Mouse (Mus musculus): ENCODE results near the gene Uvrag.

Gene Uvrag

GRCm38 (mm10) chr7:99137541-99137940 lies 3.4 kb downstream of the Uvrag start:
- DNase-seq, result no peak

DNA sequence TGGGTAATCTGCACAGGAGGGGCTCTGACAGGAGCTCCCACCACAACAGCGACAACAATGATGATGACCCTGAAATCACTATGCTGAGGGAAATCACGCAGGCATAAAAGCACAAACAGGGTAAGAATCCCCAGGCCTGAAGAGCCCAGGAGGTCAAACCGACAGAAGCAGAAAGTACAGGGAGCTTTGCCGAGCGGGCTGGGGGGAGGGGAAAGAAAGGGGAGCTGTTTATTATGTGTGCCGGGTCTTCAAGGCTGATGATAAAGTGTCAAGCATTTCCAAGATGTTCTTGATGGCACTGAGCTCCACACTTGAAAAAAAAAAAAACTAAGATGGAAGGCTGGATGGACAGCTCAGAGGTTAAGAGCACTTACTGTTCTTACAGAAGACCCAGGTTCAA lies 4.2 kb downstream of the Uvrag start:
- DNase-seq, result no peak

DNA sequence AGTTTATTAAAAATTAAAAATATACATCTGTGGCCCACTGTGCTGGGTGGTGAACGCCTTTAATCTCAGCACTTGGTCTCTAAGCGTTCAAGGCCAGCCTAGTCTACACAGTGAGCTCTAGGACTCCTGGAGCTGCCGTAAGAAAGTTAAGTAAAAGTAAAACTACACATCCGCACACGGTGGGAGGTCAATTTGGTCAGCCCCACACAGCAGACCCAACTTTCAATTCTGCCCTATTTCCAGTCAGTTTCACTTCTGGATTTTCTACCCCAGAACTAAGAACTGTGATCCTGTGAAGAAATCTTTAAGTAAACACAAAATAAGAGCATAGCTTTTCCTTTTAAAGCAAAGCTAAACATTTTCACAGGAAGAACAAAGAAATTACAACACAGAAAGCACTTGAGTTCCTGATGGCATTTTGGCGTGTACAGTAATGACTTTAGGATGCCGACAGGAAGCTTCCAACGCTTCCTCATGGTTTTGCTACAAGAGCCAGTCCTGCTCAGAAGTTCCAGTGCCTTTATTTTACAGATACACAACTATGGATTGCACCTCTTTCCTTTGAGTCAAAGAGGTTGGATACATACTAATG lies 7.0 kb downstream of the Uvrag start:
- DNase-seq, result no peak

DNA sequence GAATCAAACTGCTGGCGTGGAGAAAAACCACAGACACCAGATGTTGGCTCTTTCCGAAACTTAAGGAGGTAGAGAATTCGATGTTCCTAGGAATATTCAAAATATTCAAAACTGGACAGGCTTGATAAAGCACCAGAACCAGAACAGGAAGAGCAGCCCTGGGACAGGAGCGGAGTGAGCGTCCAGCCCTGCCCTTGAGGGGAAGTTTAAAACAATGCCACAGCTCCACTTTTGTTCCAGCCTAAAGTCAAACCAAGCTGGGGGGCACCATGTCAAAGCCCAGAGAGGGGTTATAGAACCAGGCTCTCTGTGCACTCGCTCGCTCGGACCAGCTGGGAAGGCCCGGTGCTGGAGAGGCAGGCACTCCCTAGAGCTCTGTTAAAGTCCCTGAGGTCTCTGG lies 8.3 kb downstream of the Uvrag start:
- DNase-seq, result no peak

- DNase-seq, result no peak
Observed at GRCm38 (mm10) chr7:99131819-99132353, 9.1 kb downstream of the Uvrag start.

- no peak for DNase-seq
Observed at GRCm38 (mm10) chr7:99128965-99129364, 12.0 kb downstream of the Uvrag start.

GRCm38 (mm10) chr7:99128020-99128950 lies 12.7 kb downstream of the Uvrag start:
- DNase-seq, result no peak

DNA sequence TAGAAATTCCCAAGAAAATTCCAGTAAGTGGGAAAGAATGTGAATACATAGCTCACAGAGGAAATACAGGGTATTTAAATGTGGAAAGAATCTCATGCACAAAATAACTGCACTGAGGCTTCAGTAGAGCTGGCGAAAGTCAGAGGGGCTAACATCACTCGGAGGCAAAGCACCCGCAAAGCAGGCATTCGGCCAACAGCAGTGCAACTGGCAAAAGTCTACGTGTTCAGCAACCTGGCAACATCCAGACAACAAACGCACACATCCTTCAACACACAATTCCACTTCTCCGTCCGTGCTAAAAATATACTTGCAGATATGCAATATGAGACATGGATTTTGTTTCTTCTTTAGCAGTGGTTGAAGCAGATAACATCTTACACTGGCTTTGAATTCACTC lies 14.9 kb downstream of the Uvrag start:
- DNase-seq, result no peak

DNA sequence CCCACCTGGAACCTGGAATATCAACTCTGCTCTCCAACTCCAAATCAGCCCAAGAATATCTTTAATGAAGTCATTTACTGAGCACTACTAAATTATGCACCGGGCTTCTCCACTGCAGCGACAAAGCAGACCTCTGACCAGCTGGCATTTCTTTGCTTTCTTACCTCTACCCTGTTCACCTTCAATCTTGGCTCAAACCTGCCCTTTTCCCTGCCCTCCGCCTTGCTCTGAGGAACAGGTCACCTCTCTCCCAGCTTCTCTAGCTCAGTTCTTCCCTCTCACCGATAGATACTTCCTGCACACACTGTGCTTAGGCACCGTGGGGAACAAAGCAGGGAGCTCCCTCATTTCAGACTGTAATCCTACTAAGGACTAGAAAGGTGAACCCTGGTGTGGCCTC lies 18.3 kb downstream of the Uvrag start:
- no peak for DNase-seq

DNA sequence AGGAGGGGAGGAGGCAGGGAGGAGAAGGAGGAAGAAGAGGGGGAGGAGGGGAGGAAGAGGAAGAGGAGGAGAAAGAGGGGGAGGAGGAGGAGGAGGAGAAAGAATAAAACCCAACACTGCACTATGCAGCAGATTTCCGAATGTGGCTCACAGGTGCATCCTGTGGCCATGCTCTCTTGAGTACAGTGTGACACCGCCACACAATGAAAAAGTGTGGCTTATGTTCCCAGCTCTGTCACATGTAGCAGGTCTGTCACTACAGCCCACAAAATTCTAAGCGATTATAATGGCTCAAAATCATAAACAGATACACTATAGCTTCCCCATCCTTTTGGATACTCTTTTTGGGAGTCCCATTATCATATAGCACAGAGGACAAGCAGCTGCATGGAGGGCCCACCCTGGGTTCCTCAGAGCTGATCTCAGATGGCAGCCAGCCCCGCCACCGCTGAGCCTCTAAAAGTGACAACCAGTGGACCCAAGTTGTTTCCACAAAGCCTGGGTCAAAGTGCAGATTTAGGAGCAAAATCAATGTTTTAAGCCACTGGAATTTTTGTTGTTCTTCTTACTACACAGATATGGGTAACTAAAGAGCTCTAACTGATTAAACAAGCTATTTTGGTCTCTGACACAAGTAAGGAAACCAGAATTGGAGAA lies 19.9 kb downstream of the Uvrag start:
- DNase-seq, result peak; percentile 44 to 67

GRCm38 (mm10) chr7:99120082-99120481 lies 20.9 kb downstream of the Uvrag start:
- no peak for DNase-seq

DNA sequence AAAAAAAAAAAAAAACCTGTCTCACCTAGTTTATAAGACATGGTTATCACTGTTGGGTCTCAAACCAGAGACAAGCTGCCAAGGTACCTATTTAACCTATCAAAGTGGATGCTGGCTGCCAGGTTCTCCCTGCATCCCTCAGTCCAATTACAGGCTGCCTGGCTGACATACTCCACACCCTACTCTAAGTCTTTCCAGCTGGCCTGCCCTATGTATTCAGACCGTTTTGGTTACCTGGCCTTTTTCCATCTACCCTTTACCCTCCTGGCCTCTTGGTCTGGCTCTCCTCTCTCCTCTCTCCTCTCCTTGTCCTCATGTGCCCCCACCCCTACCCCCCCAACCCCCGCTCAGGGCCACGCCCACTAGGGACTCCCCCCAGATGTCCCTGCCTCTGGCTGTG lies 24.2 kb downstream of the Uvrag start:
- no peak for DNase-seq

- DNase-seq, result no peak
Observed at GRCm38 (mm10) chr7:99114006-99114726, 26.8 kb downstream of the Uvrag start.

- DNase-seq, result no peak
Observed at GRCm38 (mm10) chr7:99107566-99107965, 33.4 kb downstream of the Uvrag start.

DNA sequence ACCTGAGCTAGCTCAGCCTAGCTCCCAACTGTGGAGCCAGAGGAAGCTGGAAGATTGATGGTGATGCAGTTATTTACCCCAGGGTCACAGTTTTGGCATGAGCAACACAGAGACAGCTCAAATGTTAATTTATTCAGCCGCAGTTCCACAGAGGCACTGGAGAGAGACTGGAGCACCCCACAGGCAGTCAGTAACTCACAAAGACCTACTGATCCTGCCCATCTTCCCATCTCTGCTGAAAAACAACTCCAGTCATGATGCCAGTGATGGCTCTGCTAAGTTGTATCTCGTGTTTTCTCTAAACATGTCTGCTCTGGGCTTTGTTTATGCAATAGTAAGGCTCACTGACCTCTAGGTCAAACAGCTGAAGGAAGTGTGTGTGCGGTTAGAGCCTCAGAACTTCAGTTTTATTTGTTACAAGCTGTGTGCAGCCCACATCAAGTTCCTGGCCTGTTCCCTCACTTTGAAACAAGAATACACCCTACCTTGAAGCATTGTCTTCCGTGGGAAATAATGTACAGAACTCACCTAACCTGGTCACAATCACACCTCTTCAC lies 34.1 kb downstream of the Uvrag start:
- no peak for DNase-seq

DNA sequence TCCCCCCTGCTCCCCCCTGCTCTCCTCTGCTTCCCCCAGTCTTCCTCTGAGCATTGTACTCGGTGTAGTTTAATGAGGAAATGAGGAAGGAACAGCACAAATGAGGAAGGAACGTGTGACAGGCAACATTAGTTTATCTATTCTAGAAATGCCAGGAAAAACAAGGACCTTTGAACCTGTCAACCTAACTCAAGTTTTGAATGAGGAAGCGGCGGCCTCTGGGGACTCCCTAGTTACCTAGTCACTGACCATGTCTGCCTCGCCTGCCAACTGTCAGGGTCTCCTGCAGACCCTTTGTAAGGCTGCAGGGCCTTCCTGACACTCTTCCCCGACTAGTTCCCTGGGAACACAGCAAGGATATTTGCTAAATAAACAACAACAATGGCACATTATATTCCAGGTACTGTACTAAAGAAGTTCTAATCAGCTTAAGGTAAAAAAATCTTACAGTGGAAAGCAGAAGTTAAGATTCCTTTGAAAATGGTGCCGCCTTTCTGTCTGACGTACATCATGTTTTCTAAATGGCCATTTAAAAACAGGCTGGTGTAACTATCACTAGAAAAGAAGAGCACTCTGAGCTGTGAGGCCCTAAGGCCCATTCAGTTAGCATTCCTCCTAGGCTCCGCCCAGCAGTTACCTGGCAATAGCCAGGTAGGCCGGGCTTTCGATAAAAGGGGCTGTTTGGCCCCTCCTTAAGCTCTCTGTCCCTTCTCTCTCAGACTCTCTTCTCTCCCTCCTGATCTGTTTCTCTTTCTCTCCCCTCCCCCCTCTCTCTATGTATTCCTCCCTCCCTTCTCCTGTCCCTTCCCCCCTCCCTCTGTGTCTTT lies 39.0 kb downstream of the Uvrag start:
- DNase-seq, result no peak

GRCm38 (mm10) chr7:99101076-99101475 lies 39.9 kb downstream of the Uvrag start:
- no peak for DNase-seq

DNA sequence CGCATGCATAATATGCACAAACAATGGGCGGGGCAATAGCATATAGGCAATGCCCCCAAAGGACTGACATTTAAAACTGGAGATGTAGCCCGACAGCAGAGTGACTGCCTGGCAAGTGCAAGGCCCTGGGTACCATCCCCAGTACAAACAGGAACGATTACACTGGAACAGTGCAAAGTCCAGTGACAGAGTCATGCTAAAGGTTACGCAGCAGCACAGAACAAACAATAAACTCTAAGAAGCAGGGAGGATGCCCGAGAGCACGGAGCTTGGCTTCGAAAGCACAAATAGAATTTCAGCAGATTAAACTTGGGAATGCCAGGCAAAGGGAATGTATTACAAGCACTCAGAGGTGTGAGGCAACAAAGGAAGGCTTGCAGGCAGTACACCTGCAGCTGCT lies 40.4 kb downstream of the Uvrag start:
- DNase-seq, result no peak

GRCm38 (mm10) chr7:99100087-99100486 lies 40.9 kb downstream of the Uvrag start:
- DNase-seq, result no peak

DNA sequence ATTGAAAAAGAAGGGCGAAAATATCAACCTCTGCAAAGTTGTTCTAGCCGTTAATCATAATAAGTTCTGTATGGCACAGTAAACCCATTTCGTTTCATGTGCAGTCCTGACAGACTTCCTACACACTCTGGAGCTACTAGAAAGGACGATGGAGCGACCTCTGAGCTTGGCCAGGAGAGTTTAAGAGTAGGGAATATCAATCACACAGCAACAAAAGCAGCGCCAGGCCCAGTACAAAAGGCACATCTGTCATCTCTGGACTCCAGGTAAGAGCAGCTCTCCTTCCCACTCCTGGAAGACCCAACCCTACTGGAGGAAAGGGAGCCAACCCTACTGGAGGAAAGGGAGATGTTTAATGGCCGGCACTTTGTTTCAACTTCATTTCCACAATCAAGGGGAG lies 43.2 kb downstream of the Uvrag start:
- DNase-seq, result no peak

DNA sequence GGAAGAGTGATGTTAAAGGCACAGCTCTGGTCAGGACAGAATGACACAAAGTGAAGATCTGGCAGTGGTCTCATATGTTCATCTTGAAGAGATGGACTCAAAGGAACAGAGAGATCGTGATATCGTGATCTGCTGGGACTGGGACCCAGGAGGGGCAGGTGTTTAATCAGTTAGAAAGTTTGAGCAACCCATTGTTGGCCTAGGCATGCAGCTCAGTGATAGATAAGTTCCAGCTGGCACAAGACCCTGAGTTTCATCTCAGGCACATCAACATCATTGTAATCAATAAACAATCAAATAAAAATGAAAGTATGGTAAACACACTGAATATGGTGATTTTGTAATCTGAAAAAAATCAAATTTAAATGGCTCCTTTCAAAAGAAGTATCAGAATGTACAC lies 43.8 kb downstream of the Uvrag start:
- DNase-seq, result no peak

- no peak for DNase-seq
Observed at GRCm38 (mm10) chr7:99095191-99095590, 45.8 kb downstream of the Uvrag start.
